Mouse (Mus musculus) heart, embryonic 14.5 days (tissue): Measurements from ENCODE around the gene 2010109A12Rik. TPM values are rescaled to one million over a fixed set of nuclear protein-coding genes. Genes with fewer than 3 reads are reported as not detected.

Source experiments
- ATAC-seq: fragments of 200-750 bp; cut with Nextera tagmentation; 2 replicates; pipeline ENCODE4 v1.8.0; 2017; ENCODE audit warnings: low read depth, moderate TSS enrichment; ENCODE audit not compliant: insufficient number of reproducible peaks, insufficient read depth, low FRiP score
- H3K27ac ChIP-seq, 2 experiments: fragments of 200-500 bp in 1 of 2; fragments of 300-500 bp in 1 of 2; sonication (generic) in 1 of 2; replicated peaks in 1 of 2; 2 replicates each; pipeline ENCODE4 v1.5.1; 2012 to 2014; ENCODE audit warnings: low read depth in 2 of 2, low read length in 2 of 2, control low read depth in 1 of 2, mild to moderate bottlenecking in 1 of 2, mixed read lengths in 1 of 2; ENCODE audit not compliant: control insufficient read depth in 1 of 2, insufficient read depth in 1 of 2
- H3K27me3 ChIP-seq: fragments of 300-500 bp; sonication (generic); 2 replicates; pipeline ENCODE4 v1.6.1; 2014; ENCODE audit warnings: mild to moderate bottlenecking, low read length, control low read depth; ENCODE audit not compliant: control insufficient read depth, insufficient read depth
- H3K36me3 ChIP-seq: fragments of 300-500 bp; sonication (generic); 2 replicates; pipeline ENCODE4 v1.6.1; 2014; ENCODE audit warnings: mild to moderate bottlenecking, control low read depth, low read length, mixed read lengths; ENCODE audit not compliant: control insufficient read depth, insufficient read depth
- H3K4me1 ChIP-seq, 2 experiments: fragments of 200-500 bp in 1 of 2; fragments of 300-500 bp in 1 of 2; sonication (generic) in 1 of 2; 2 replicates each; pipeline ENCODE4 v1.6.1; 2012 to 2014; ENCODE audit warnings: low read length in 2 of 2, control low read depth in 1 of 2, mixed read lengths in 1 of 2; ENCODE audit not compliant: control insufficient read depth in 2 of 2, insufficient read depth in 2 of 2
- H3K4me2 ChIP-seq: fragments of 300-500 bp; sonication (generic); 2 replicates; pipeline ENCODE4 v1.6.1; 2014; ENCODE audit warnings: mild to moderate bottlenecking, low read length
- H3K4me3 ChIP-seq, 2 experiments: fragments of 200-500 bp in 1 of 2; fragments of 300-500 bp in 1 of 2; sonication (generic) in 1 of 2; 2 replicates each; pipeline ENCODE4 v1.5.1; 2012 to 2014; ENCODE audit warnings: low read length in 2 of 2, mild to moderate bottlenecking in 2 of 2, control low read depth in 1 of 2, low read depth in 1 of 2, moderate library complexity in 1 of 2; ENCODE audit not compliant: control insufficient read depth in 1 of 2, insufficient read depth in 1 of 2
- H3K9ac ChIP-seq: fragments of 300-500 bp; sonication (generic); 2 replicates; pipeline ENCODE4 v1.6.1; 2014; ENCODE audit warnings: mild to moderate bottlenecking, low read length
- H3K9me3 ChIP-seq: fragments of 300-500 bp; sonication (generic); 2 replicates; pipeline ENCODE4 v1.6.1; 2016; ENCODE audit warnings: low read length, control low read depth; ENCODE audit not compliant: control insufficient read depth
- WGBS: fragments of 180-500 bp; shearing (Covaris S2); extraction: QIAGEN DNeasy Blood & Tissue Kit; methylation state at CpG from one replicate; pipeline ENCODE4 v1.1.7; 2014; 5-methylcytosine and 5-hydroxymethylcytosine counted together
- polyA plus RNA-seq: library from polyadenylated mRNA; unstranded; fragments of >200 nt; fragmentation: Nextera tagmentation; extraction: Ambion mirVana; gene quantifications from 2 replicates; pipeline ENCODE4 v1.2.1, GENCODE M21; 2014

Gene 2010109A12Rik
- 1.7 and 2.2 TPM in 2 replicates for polyA plus RNA-seq

DNA sequence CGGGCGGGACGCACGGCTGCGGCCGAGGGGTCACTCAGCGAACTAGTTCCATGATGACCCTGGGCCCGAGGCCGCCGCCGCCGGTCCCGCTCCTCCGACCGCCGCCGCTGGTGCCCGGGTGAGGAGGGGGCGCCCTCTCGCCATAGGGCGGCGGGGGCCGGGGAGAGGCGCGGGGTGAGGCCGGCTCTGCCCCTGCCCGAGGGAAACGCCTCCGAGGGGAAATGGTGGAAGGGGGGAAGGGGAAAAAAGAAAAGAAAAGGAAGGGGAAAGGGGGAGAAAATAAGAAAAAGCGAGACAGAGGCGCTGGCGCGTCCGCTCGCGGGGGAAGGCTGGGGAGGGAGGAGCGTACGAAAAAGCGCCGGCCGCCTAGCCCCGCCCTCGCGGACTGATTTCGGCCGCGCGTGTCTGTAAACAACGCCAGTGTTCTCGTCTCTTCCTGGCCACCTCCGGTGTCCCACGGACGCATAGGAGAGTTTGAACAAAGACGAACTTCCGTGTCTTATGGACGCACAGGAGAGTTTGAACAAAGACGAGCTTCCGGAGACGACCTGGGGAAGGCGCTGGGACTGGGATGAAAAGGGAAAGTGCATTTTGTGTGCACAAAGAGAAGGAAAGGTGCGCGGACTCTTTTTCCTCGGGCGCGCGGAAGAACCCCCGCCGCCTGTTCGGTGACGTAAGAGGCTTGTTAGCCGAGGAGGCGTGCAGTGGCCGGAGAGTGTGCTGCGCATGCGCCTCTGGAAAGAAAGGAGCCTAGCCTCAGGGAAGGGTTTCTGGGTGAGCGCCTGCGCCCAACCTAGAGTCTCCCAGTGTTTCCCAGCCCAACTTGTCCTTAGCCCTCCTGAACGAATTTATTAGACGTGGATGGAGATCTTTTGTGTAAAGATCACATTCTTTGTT, at the start of gene 2010109A12Rik, which contains the start of gene Ccni:
TSS of gene 2010109A12Rik (plus strand) at position 410 of the 897 bp plus-strand sequence.
TSS of gene Ccni (minus strand) at position 387 of the 897 bp plus-strand sequence.
- WGBS: under 1% methylated on average over 78 of the region's 79 CpGs
- Histone ChIP-seq H3K9ac (peak within 1 kb of the TSS; percentile 98), H3K4me1 (peaks cover 0 to 23% of the 10 kb centered on the region in 2 experiments; a peak in 1 of 4 replicates), H3K4me2 (peak within 1 kb of the TSS; percentile 93), H3K4me3 (peak within 1 kb of the TSS; percentile 90 to 97), H3K36me3 (peaks cover 9% of the 10 kb centered on the region), H3K9me3 (no peaks in the 10 kb centered on the region), H3K27me3 (no peaks in the 10 kb centered on the region), H3K27ac (peak within 1 kb of the TSS; percentile 94 to 99)
- peak; percentile 96 for ATAC-seq

DNA sequence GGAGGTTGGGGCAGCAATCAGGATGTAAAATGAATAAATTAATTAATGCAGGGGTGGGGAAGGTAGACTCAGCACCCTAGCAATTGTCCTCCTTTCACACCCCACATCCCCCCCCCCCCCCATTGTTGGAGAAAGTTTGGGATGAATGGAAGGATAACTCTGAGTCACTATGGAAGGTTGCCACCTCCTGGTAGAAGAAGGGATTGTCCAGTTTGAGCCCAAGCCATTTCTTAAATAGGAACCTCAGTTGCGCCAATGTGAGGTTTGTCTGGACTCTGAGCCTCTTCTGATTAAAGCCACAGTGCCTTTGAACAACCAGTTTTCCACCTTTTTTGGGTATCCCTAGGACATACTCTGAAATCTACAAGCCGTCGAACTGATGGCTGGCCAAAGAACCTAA, 42.8 kb upstream of the 2010109A12Rik start:
- no peaks in the 10 kb centered on the region for H3K27me3 ChIP-seq
- peaks cover 87% of the 10 kb centered on the region for H3K36me3 ChIP-seq
- no peaks in the 10 kb centered on the region for H3K4me1 ChIP-seq
- H3K4me3 ChIP-seq: no peak overlapping the region
- H3K9me3 ChIP-seq: no peaks in the 10 kb centered on the region
- no peak overlapping the region for H3K27ac ChIP-seq
- no peak overlapping the region for H3K4me2 ChIP-seq
- no peak overlapping the region for H3K9ac ChIP-seq
- no peak for ATAC-seq
- WGBS: 71% methylated on average over 3 of the region's 3 CpGs

DNA sequence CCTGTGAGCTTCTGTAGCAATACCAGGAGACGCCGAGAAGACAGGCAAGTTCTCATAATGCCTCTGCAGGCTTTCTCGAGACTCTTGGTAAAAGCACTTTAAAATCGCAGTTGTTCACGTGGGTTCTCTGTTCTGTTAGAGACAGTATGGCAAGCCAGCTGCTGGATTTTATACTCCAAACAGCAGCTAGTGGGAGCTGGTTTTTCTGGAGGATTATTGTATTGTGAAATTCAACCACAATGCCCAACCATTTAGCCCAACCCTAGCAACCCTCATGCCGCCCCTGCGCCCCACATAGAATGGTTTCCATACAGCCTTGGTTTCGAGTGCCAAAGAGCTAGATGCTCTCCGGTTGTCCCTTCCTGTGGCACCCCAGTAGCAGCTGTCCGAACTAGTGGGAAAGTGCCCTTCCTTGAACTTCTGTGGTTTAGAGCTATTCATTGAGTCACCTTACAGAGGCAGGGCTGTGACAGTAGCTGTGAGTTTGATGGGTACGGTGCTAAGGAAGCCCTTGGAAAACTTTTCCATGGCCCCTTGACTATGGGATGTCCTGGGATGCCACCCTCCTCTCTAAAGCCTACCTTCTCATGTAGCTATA, 38.3 kb upstream of the 2010109A12Rik start:
- peaks cover 11 to 12% of the 10 kb centered on the region in 2 experiments; a peak in 3 of 4 replicates for H3K4me1 ChIP-seq
- no peaks in the 10 kb centered on the region for H3K27me3 ChIP-seq
- no peak overlapping the region for H3K4me3 ChIP-seq
- no peaks in the 10 kb centered on the region for H3K9me3 ChIP-seq
- H3K27ac ChIP-seq: no peak overlapping the region
- H3K36me3 ChIP-seq: peaks cover 85% of the 10 kb centered on the region
- WGBS: 96% methylated on average over 11 of the region's 11 CpGs
- H3K9ac ChIP-seq: no peak overlapping the region
- no peak overlapping the region for H3K4me2 ChIP-seq
- no peak for ATAC-seq

DNA sequence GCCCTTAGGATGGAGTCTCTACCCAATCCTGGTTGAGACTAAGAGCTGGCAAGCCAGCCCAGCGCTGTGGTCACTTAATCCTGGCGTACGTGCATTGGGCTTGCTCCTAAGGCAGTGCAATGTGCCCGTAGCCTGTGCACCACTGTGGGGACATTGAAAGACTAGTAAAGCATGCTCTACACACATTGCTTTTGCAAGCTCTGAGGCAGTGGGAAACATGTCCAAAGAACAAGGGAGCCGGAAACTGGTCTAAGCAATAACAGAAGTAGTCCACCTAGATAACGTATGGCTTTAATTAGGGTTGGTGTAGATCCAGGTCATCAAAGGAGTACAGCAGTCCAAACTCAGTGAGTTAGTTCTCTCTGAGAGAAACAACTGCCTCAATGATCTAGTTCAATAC, 37.7 kb upstream of the 2010109A12Rik start:
- Histone ChIP-seq H3K9ac (no peak overlapping the region), H3K27ac (no peak overlapping the region), H3K9me3 (no peaks in the 10 kb centered on the region), H3K4me2 (no peak overlapping the region), H3K36me3 (peaks cover 87% of the 10 kb centered on the region), H3K27me3 (no peaks in the 10 kb centered on the region), H3K4me3 (no peak overlapping the region), H3K4me1 (peaks cover 11 to 12% of the 10 kb centered on the region in 2 experiments; a peak in 3 of 4 replicates)
- no peak for ATAC-seq
- WGBS: 90% methylated on average over 6 of the region's 6 CpGs

DNA sequence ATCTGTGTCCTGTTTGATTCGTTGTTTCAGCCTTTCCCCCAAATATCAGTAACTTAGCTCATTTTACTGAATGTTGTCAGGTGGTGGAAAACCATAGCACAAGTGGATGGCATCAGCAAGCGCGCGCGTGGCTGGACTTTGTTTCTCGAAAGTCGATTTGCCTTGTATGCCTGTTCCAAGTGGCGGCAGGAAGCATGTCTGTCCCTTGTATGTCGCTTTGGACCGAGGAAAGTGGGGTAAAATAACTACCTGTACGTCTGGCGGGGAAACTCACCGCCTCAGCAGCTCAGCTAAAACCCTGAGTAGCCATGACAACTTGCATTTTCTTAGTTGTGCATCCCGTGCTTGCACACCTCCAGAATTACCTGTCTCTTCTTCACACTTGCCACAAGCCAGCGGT, 34.9 kb upstream of the 2010109A12Rik start:
- WGBS: 95% methylated on average over 15 of the region's 15 CpGs

DNA sequence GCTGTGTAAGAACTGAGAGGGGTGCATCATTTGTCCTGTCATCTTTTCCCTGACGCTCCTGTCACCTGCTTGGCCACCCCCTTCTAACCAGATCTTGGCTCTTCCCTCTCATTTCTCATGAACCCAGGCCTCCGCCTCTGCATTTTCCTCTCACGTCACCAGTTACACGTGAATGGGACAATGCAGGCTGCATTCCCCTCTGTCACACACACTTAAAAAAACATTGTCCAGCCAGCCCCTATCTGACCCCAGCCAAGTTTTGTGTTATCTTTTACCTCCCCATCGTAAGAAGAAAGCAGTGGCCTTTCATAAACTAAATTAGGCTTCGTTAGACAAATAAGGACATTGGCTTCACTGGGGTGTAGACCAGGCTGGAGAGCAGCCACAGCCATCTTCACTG, 33.8 kb upstream of the 2010109A12Rik start:
- peaks cover 84% of the 10 kb centered on the region for H3K36me3 ChIP-seq

More for the DNA sequence above, 34.9 kb upstream of the 2010109A12Rik start:
- Histone ChIP-seq H3K9me3 (no peaks in the 10 kb centered on the region), H3K4me3 (no peak overlapping the region), H3K9ac (no peak overlapping the region), H3K36me3 (peaks cover 84% of the 10 kb centered on the region), H3K27ac (no peak overlapping the region), H3K27me3 (no peaks in the 10 kb centered on the region), H3K4me1 (peaks cover 11 to 12% of the 10 kb centered on the region in 2 experiments; a peak in 3 of 4 replicates), H3K4me2 (no peak overlapping the region)
- ATAC-seq: no peak

DNA sequence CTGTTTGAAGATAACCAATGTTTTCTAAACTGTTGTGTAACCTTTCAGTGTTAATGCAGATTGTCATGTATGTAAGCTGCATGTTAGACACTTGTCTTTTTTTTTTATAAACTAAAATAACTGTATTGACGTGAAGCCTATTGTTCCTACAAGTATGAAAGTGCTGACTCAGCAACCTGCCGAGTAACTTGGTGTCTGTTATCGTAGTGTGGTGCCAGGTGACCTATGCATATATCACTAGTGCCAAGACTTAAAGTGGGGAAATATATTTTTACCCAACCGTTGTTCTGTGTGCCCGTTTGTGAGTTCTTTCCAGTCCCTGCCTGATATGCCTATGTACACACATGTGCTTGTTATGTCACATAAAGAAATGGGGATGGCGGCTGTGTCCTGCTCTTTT, 31.6 kb upstream of the 2010109A12Rik start:
- Histone ChIP-seq H3K9me3 (no peaks in the 10 kb centered on the region), H3K36me3 (peaks cover 88% of the 10 kb centered on the region), H3K4me1 (peaks cover 11 to 12% of the 10 kb centered on the region in 2 experiments; a peak in 3 of 4 replicates), H3K9ac (no peak overlapping the region), H3K4me3 (no peak overlapping the region), H3K4me2 (no peak overlapping the region), H3K27ac (no peak overlapping the region), H3K27me3 (no peaks in the 10 kb centered on the region)
- WGBS: 79% methylated on average over 6 of the region's 6 CpGs
- ATAC-seq: no peak

More for the DNA sequence above, 33.8 kb upstream of the 2010109A12Rik start:
- Histone ChIP-seq H3K4me2 (peak overlapping the region; percentile 13; the same call in 1 of the 2 replicates), H3K9me3 (no peaks in the 10 kb centered on the region), H3K4me1 (peaks cover 11 to 12% of the 10 kb centered on the region in 2 experiments; a peak in 3 of 4 replicates), H3K27ac (peak overlapping the region; percentile 41), H3K4me3 (no peak overlapping the region), H3K27me3 (no peaks in the 10 kb centered on the region), H3K9ac (no peak overlapping the region)
- WGBS: 25% methylated on average over 6 of the region's 6 CpGs
- peak; percentile 63 for ATAC-seq
